Mouse (Mus musculus) myocyte (in vitro differentiated cells): ENCODE data around the gene Nabp2.

Source experiments
- CEBPB ChIP-seq: IDR thresholded peaks from 2 replicates; pipeline ENCODE4 v1.6.1; 2011; ENCODE audit warnings: mild to moderate bottlenecking, moderate library complexity; ENCODE audit not compliant: poor library complexity, insufficient read depth, severe bottlenecking
- E2F4 ChIP-seq: IDR thresholded peaks from one replicate; pipeline ENCODE4 v1.6.1; 2011; ENCODE audit warnings: mild to moderate bottlenecking, control low read depth, moderate library complexity; ENCODE audit not compliant: insufficient read depth
- MAX ChIP-seq: IDR thresholded peaks from one replicate; pipeline ENCODE4 v1.6.1; 2011; ENCODE audit warnings: low read depth, mild to moderate bottlenecking, control low read depth
- POLR2A ChIP-seq: IDR thresholded peaks from one replicate; pipeline ENCODE4 v1.6.1; 2011; ENCODE audit warnings: low read depth, mild to moderate bottlenecking, control low read depth, moderate library complexity; ENCODE audit not compliant: insufficient read length

- TF ChIP-seq POLR2A (no peak), E2F4 (no peak), CEBPB (no peak), MAX (no peak)
Observed at GRCm38 (mm10) chr10:128444354-128444753, 33.1 kb upstream of the Nabp2 start.
